Mouse (Mus musculus) left cerebral cortex, adult 8-10 months (tissue): Measurements from ENCODE around the gene Rac3. TPM values are rescaled to one million over a fixed set of nuclear protein-coding genes. Genes with fewer than 3 reads are reported as not detected.
"Not testable (repeated sequence)": the region's sequence is repeated elsewhere in the genome, so short reads cannot be mapped to it uniquely, and the experiment has no call there.

Source experiments
- DNase-seq, 2 experiments: peaks; one replicate each; pipeline ENCODE4 v3.0.0; 2022; ENCODE audit warnings: low spot score in 2 of 2
- total RNA-seq, 4 experiments: library from RNA; stranded (reverse); gene quantifications; 2 replicates each; pipeline ENCODE4 v1.2.4; 2022

The Rac3 gene
- total RNA-seq, 4 experiments from 2014 or later, result 39.2 to 40.0 (median 39.6) TPM

DNA sequence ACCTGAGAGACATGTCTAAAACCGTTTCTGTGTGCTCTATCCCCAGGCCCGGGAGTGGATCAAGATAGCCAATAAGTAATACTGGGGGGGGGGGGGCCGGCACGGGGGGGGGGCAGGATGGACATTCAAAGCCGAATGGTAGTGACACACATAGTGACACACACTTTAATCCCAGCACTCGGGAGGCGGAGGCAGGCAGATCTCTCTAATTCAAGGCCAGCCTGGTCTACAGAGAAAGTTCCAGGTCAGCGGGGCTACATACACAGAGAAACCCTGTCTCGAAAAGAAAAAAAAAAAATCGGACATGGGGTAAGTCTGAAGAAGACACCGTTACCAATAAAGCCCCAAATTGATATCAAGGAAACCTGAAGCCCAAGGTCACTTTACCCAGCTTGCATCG is 6.3 kb downstream of the Rac3 start:
- no peak for DNase-seq

- DNase-seq, result no peak
Measured at GRCm38 (mm10) chr11:120728530-120729240, 7.4 kb downstream of the Rac3 start.

GRCm38 (mm10) chr11:120729432-120730050 is 8.3 kb downstream of the Rac3 start:
- DNase-seq, result not testable (repeated sequence)

GRCm38 (mm10) chr11:120730331-120730870 is 9.1 kb downstream of the Rac3 start:
- DNase-seq, result no peak

DNA sequence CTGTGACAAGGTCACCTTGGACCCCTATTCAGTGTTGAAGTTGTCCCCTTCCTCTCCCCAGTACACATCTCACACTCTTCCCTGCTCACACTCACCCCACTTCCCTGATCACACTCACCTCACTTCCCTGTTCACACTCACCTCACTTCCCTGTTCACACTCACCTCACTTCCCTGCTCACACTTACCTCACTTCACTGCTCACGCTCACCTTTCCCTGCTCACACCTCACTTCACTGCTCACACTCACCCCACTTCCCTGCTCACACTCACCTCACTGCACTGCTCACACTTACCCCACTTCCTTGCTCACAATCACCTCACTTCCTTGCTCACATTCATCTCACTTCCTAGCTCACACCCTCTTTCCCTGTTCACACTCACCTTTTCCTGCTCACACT is 10.1 kb downstream of the Rac3 start:
- no peak for DNase-seq

DNA sequence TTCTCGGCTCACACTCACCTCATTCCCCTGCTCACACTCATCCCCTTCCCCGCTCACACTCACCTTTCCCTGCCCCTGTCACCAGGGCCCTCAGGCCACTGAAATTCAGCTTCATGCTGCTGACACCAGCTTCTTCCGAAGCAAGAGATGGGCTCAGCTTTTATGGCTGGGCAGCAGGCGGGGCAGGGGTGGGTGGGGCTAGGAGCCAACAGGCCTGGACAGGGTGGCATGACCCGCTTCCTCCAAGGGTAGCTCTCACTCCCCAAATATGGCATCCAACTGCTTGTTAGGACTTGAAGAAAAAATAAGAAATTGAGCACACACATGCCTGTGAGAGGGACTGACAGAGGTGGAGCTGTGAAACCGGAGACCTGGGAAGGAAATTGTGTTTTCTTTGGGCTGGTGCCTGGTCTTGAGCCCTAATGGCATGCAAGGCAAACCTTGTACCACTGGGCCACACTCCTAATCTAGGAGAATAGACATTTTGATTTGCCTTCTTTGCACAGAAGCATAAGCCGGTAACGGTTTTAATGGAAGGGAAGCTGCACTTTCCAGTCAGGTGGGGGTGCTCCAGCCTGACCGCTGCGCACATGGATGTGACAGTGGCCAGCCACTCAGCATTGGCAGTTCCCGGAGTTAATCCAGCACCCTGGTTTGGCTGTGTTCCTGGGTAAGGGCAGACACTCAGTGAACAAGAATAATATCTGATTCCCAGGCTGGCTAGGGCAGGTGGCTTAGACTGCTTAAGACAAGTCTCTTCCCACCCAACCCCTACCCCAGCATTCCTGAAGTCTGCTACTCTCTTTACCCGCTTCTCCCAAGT is 10.8 kb downstream of the Rac3 start, which contains the start of gene Cbr2:
Cbr2 (minus strand) TSS at position 257 of the 823 bp plus-strand sequence.
- no peak for DNase-seq

- DNase-seq, result no peak
Measured at GRCm38 (mm10) chr11:120733521-120733920, 12.3 kb downstream of the Rac3 start.

DNA sequence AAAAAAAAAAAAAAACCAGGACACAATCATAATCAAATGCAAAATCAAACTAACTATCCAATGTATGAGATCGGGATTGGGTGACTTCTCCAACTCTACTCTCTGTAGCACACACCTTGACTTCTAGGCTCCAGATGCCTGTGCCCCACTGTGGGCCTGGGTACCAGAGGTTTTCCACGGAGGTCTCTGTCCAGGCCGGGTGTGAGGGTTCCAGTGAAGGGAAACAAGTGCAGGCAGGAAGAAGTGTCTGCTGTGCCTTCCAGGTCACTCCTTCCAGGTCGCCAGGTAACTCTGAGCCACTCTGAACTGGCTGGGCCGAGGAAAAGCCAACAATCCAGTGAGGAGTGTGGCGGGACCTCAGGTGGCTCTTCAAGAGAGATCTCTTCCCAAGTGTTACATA is 15.2 kb downstream of the Rac3 start:
- no peak for DNase-seq

- no peak for DNase-seq
Measured at GRCm38 (mm10) chr11:120740981-120741380, 19.7 kb downstream of the Rac3 start.

DNA sequence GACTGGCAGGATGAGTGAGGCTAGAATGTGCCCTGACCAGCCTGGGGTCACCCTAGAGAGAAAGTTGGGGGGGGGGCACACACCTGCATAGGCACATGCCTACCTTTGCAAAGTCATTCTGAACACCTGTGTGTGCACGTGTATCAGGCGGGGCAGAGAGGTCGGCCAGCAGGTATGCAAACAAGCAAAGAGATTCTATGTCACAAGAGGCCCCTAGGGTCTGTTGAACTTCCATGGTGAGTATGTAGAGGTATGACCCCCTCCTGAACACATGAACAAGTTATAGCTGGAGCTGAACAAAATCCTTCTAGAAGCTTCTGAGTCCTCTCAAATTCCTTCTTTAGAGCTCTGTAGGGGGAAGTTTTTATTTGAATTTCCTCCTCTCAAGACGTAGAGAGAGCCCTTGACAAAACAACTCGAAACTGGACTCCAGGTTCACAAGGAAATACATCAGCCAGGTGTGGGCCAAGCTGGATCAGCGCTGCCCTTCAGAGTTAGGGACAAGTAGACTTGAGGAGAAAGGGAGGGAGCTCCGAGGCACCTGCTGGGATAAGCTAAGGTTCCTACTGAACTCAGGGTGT is 22.9 kb downstream of the Rac3 start:
- DNase-seq, result no peak

DNA sequence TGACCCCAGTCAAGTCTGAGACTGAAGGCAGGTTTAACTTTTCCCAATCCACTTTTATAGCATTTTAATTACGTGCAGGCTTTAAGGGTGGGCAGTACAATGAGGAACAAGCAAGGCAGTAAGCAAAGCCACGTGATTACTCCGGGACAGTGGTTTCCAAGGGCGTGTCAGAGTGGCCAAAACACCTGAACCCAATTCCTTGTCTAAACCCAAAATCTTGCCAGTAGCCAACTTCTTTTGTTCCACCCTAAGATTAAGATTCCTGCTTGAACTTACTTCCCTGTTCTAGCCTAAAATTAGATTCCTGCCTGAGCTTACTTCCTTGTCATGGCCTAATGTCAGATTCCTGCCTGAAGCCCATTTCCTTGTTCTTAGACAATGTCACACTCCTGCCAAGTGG is 26.7 kb downstream of the Rac3 start:
- DNase-seq, result no peak

- no peak for DNase-seq
Measured at GRCm38 (mm10) chr11:120749430-120749829, 28.2 kb downstream of the Rac3 start.

DNA sequence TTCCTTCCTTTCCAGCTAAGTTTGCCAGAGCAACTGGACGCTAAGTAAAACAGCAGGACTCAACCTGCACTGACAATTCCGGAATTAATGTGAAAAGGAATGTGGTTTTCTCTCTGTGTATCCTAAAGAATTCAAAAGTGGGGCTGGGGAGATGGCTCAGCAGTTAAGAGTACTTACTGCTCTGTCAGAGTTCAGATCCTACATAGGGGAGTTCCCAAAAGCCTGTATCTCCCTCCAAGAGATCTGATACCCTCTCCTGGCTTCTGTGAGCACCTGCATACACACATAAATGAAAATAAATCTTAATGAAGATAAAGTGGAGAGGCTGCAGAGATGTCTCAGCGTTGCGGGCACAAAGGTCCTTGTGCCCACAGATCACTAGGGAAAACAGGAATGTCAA is 30.3 kb downstream of the Rac3 start:
- DNase-seq, result no peak

GRCm38 (mm10) chr11:120760236-120760635 is 39.0 kb downstream of the Rac3 start:
- no peak for DNase-seq

- no peak for DNase-seq
Measured at GRCm38 (mm10) chr11:120761811-120762671, 40.8 kb downstream of the Rac3 start.

GRCm38 (mm10) chr11:120762672-120763041 is 41.4 kb downstream of the Rac3 start, which contains the start of gene Hmga1b:
Gene Hmga1b, plus strand, starts transcription at chr11:120762794.
- not testable (repeated sequence) for DNase-seq

- not testable (repeated sequence) for DNase-seq
Measured at GRCm38 (mm10) chr11:120763121-120763999, 42.1 kb downstream of the Rac3 start.

DNA sequence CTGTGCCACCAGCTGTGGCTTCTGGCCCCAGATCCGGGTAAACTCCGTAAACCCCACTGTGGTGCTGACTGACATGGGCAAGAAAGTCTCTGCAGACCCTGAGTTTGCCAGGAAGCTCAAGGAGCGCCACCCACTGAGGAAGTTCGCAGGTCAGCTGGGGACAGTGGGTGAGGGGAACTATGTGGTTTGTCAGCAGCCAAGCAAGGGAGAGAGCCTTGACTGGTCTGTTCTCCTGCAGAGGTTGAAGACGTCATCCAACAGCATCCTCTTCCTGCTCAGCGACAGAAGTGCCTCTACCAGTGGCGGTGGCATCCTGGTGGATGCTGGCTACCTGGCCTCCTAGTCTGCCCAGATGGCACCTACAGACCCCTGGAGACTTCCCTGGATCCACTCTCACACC is 45.8 kb downstream of the Rac3 start:
- not testable (repeated sequence) for DNase-seq

DNA sequence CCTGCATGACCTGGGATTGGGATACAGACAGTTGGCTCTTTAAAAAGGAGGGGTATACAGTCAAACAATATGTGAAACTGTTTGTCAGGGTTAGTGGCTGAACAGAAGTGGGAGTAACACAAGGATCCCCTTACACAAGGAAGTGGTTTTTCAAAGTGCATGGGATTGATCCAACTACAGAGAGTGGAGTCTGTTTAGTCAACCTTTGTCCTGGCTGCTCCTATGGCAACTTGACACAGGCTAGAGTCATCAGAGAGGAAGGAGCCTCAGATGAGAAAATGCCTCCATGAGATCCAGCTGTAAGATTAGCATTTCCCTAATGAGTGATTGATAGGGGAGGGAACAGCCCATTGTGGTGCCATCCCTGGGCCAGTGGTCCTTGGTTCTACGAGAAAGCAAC is 46.9 kb downstream of the Rac3 start:
- DNase-seq, result no peak

DNA sequence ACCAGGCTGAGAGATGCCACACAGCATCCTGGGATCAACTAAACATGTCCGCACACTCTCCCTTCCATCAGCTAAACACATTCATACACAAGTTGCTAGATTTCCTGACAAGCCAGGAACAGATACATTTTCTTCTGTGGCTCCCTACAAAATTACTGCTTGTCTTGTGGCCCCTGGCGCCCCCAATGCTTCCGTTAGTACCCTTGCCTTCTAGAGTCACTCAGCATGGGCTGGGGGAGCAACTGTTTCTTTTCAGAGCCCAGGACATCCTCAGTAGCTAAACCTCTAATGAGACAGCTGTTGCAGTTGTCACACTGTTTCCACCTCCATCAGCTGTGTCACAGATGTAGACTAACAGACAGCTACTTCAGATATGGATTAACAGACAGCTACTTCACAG is 51.5 kb downstream of the Rac3 start:
- no peak for DNase-seq
